Comparison of ENCODE assay signal across 30 mouse cellular contexts in genomic region chr17:57110005-57110404, GRCm38 (mm10). TPM values are rescaled to one million over a fixed set of nuclear protein-coding genes. Genes with fewer than 3 reads are reported as not detected.
DNase-seq lines count a peak whose midpoint lies in the region; ATAC-seq and TF ChIP-seq lines count a peak whose summit lies in the region.
"Had no signal": no experiment of that assay in that cellular context is flagged by ENCODE, and none has a peak within 500 bp of the region (broad histone marks: within the 10 kb centered on the region; RNA-seq: fewer than 3 reads in every experiment).

No protein-coding gene starts in this region.

- H3K4me3 ChIP-seq in liver, embryonic 13.5 days (replicated peaks) = no peak overlapping the region
- no peak overlapping the region for H3K4me3 ChIP-seq in liver, embryonic 12.5 days
- H3K4me3 ChIP-seq in lung, embryonic 14.5 days (ENCODE audit: low read depth, low read length) = no peak overlapping the region
- peak overlapping the region in 1 of 3 experiments; percentile 35 for H3K4me3 ChIP-seq in CH12.LX (replicated peaks in 1 of 3; ENCODE audit: low read depth in 2 of 3, low read length in 2 of 3, poor library complexity in 1 of 3)
- no peak overlapping the region for H3K4me3 ChIP-seq in MEL (ENCODE audit: control insufficient read depth in 1 of 2, insufficient read depth in 1 of 2, low read depth in 2 of 2, low read length in 2 of 2)
- no peak overlapping the region for H3K4me3 ChIP-seq in heart, adult 2 months
- H3K4me3 ChIP-seq: embryonic facial prominence, embryonic 13.5 days; embryonic facial prominence, embryonic 15.5 days; erythroblast, embryonic 14.5 days; forebrain, embryonic 10.5 days; forebrain, embryonic 12.5 days; forebrain, embryonic 15.5 days had no signal

- 31% methylated on average over 1 of the region's 1 CpGs for WGBS in liver, embryonic 13.5 days (ENCODE audit: insufficient replicate concordance)
- 39% methylated on average over 1 of the region's 1 CpGs for WGBS in liver, embryonic 12.5 days (ENCODE audit: insufficient replicate concordance)
- 76% methylated on average over 1 of the region's 1 CpGs for WGBS in lung, embryonic 14.5 days
- 76% methylated on average over 1 of the region's 1 CpGs for WGBS in heart, adult 2 months

- intact Hi-C loops in heart, adult 2 months (cut with DNase I) = no loop called here

- no peaks in the 10 kb centered on the region for H3K36me3 ChIP-seq in liver, embryonic 13.5 days
- H3K36me3 ChIP-seq in liver, embryonic 12.5 days = no peaks in the 10 kb centered on the region
- no peaks in the 10 kb centered on the region for H3K36me3 ChIP-seq in lung, embryonic 14.5 days (ENCODE audit: insufficient read depth)
- H3K36me3 ChIP-seq in CH12.LX (replicated peaks in 1 of 2; ENCODE audit: control insufficient read depth in 1 of 2, insufficient read depth in 1 of 2, low read length in 1 of 2) (peaks cover 21 to 31% of the 10 kb centered on the region in 2 experiments), MEL (ENCODE audit: control insufficient read depth in 1 of 2, insufficient read depth in 2 of 2, low read length in 2 of 2) (peaks cover 0 to 21% of the 10 kb centered on the region in 2 experiments; a peak in 2 of 4 replicates)
- H3K36me3 ChIP-seq in heart, adult 2 months (ENCODE audit: control insufficient read depth, insufficient read depth, low read length) = no peaks in the 10 kb centered on the region
- H3K36me3 ChIP-seq: embryonic facial prominence, embryonic 13.5 days; embryonic facial prominence, embryonic 15.5 days; forebrain, embryonic 12.5 days; forebrain, embryonic 15.5 days had no signal

- H3K27ac ChIP-seq in liver, embryonic 13.5 days = no peak overlapping the region
- no peak overlapping the region for H3K27ac ChIP-seq in liver, embryonic 12.5 days
- peak overlapping the region; percentile 71 for H3K27ac ChIP-seq in lung, embryonic 14.5 days (ENCODE audit: low read depth)
- H3K27ac ChIP-seq in CH12.LX (ENCODE audit: insufficient read depth, low read depth) (peak overlapping the region; percentile 96), MEL (ENCODE audit: control insufficient read depth, low read depth, low read length) (no peak overlapping the region)
- H3K27ac ChIP-seq in heart, adult 2 months = no peak overlapping the region
- H3K27ac ChIP-seq: embryonic facial prominence, embryonic 13.5 days; embryonic facial prominence, embryonic 15.5 days; forebrain, embryonic 10.5 days; forebrain, embryonic 12.5 days; forebrain, embryonic 15.5 days had no signal

- TF ChIP-seq EP300 in CH12.LX (IDR thresholded peaks at IDR 0.05; ENCODE audit: low read length) = no peak
- peak; percentile 73 to 83 for TF ChIP-seq EP300 in MEL (IDR thresholded peaks at IDR 0.05; ENCODE audit: low read depth in 1 of 2, low read length in 2 of 2)
- no peak for TF ChIP-seq EP300 in heart, adult 2 months (IDR thresholded peaks at IDR 0.05; ENCODE audit: insufficient read depth, low read depth, low read length)

- H3K79me2 ChIP-seq in CH12.LX (replicated peaks; ENCODE audit: control insufficient read depth, extremely low read depth, insufficient read depth, poor library complexity, severe bottlenecking) = peaks cover 47% of the 10 kb centered on the region
- no peaks in the 10 kb centered on the region for H3K79me2 ChIP-seq in MEL (ENCODE audit: control insufficient read depth, insufficient read depth, low read length, poor library complexity)
- H3K79me2 ChIP-seq in heart, adult 2 months (replicated peaks; ENCODE audit: control insufficient read depth, insufficient read depth, low read length) = no peaks in the 10 kb centered on the region

- no peak for TF ChIP-seq POLR2A in CH12.LX (IDR thresholded peaks at IDR 0.05; ENCODE audit: low read depth, low read length)
- TF ChIP-seq POLR2A in MEL (IDR thresholded peaks at IDR 0.05; ENCODE audit: control insufficient read depth in 1 of 2, insufficient read depth in 1 of 2, low read depth in 1 of 2, low read length in 2 of 2, poor library complexity in 1 of 2) = no peak
- TF ChIP-seq POLR2A in heart, adult 2 months (IDR thresholded peaks at IDR 0.05; ENCODE audit: insufficient read depth, low read depth, low read length) = no peak

- H3K9me3 ChIP-seq in liver, embryonic 13.5 days (replicated peaks) = no peaks in the 10 kb centered on the region
- H3K9me3 ChIP-seq in liver, embryonic 12.5 days (replicated peaks) = no peaks in the 10 kb centered on the region
- H3K9me3 ChIP-seq in lung, embryonic 14.5 days (ENCODE audit: low read depth, low read length) = no peaks in the 10 kb centered on the region
- H3K9me3 ChIP-seq in CH12.LX (replicated peaks; ENCODE audit: low read length) (no peaks in the 10 kb centered on the region), MEL (replicated peaks; ENCODE audit: insufficient read depth, low read length) (no peaks in the 10 kb centered on the region)
- H3K9me3 ChIP-seq: embryonic facial prominence, embryonic 13.5 days; embryonic facial prominence, embryonic 15.5 days; forebrain, embryonic 10.5 days; forebrain, embryonic 12.5 days; forebrain, embryonic 15.5 days had no signal

- H3K4me1 ChIP-seq in liver, embryonic 13.5 days (replicated peaks) = peaks cover 11% of the 10 kb centered on the region
- H3K4me1 ChIP-seq in liver, embryonic 12.5 days = peaks cover 22% of the 10 kb centered on the region
- H3K4me1 ChIP-seq in lung, embryonic 14.5 days (ENCODE audit: insufficient read depth) = no peaks in the 10 kb centered on the region
- H3K4me1 ChIP-seq in CH12.LX (ENCODE audit: control insufficient read depth in 1 of 2, insufficient read depth in 2 of 2) (peaks cover 22 to 52% of the 10 kb centered on the region in 2 experiments), MEL (ENCODE audit: control insufficient read depth in 1 of 2, insufficient read depth in 2 of 2, low read length in 2 of 2) (peaks cover 2 to 30% of the 10 kb centered on the region in 2 experiments; a peak in 3 of 4 replicates)
- H3K4me1 ChIP-seq in heart, adult 2 months (ENCODE audit: control insufficient read depth, insufficient read depth, low read length) = no peaks in the 10 kb centered on the region

- dilution Hi-C loops in CH12.LX (cut with MboI; ENCODE audit: extremely low pct_ligation_motif_present, extremely low pct_unique_long_range_greater_than_20kb, low sequenced_read_pairs) = no loop called here

- TF ChIP-seq CTCF in lung, embryonic 14.5 days (IDR thresholded peaks at IDR 0.05; ENCODE audit: low read depth) = no peak
- TF ChIP-seq CTCF in CH12.LX (conservative IDR thresholded peaks at IDR 0.05 in 1 of 2, IDR thresholded peaks at IDR 0.05 in 1 of 2; ENCODE audit: low read depth in 2 of 2, low read length in 2 of 2) (no peak), MEL (IDR thresholded peaks at IDR 0.05 in 2 of 3, conservative IDR thresholded peaks at IDR 0.05 in 1 of 3; ENCODE audit: control insufficient read depth in 1 of 3, insufficient read depth in 1 of 3, low read depth in 2 of 3, low read length in 3 of 3, poor library complexity in 1 of 3, severe bottlenecking in 1 of 3) (no peak)
- TF ChIP-seq CTCF in heart, adult 2 months (IDR thresholded peaks at IDR 0.05) = no peak

- ATAC-seq in liver, embryonic 13.5 days (ENCODE audit: low read depth) = 0 out of 2 replicates have a peak, but pooled peaks have one; percentile 41
- ATAC-seq in liver, embryonic 12.5 days = no peak
- no peak for ATAC-seq in lung, embryonic 14.5 days (ENCODE audit: insufficient read depth)
- ATAC-seq: CD4-positive, CD25-positive, alpha-beta regulatory T cell, adult 4 months; forebrain, embryonic 15.5 days; forebrain, postnatal 0 days had no signal

- no peak for TF ChIP-seq RAD21 in CH12.LX (IDR thresholded peaks at IDR 0.05; ENCODE audit: low read depth, low read length)
- TF ChIP-seq RAD21 in MEL (IDR thresholded peaks at IDR 0.05; ENCODE audit: low read depth, low read length) = no peak

- H3K9ac ChIP-seq in liver, embryonic 13.5 days = no peak overlapping the region
- H3K9ac ChIP-seq in liver, embryonic 12.5 days = no peak overlapping the region
- no peak overlapping the region for H3K9ac ChIP-seq in lung, embryonic 14.5 days
- H3K9ac ChIP-seq in CH12.LX (ENCODE audit: insufficient read depth, low read depth) (peak overlapping the region; percentile 99), MEL (ENCODE audit: control insufficient read depth, low read depth, low read length, poor library complexity, severe bottlenecking) (no peak overlapping the region)
- H3K9ac ChIP-seq in heart, adult 2 months (ENCODE audit: low read depth, low read length) = no peak overlapping the region
- H3K9ac ChIP-seq: embryonic facial prominence, embryonic 13.5 days; embryonic facial prominence, embryonic 15.5 days; forebrain, embryonic 12.5 days; forebrain, embryonic 15.5 days; forebrain, postnatal 0 days had no signal

- in situ Hi-C loops in CH12.LX (cut with MboI; ENCODE audit: low pct_ligation_motif_present, low pct_unique_long_range_greater_than_20kb, low sequenced_read_pairs) = loop anchor here (5.0 kb wide), 1 partner anchor 42 kb away; no protein-coding TSS in a partner anchor

- DNase-seq in liver, embryonic 13.5 days = no peak
- DNase-seq in lung, embryonic 14.5 days = no peak
- DNase-seq in lung, adult 18-20 months = no peak
- DNase-seq in CH12.LX (ENCODE audit: extremely low read depth) = no peak
- DNase-seq in MEL (ENCODE audit: low read depth, low spot score) = peak; percentile 54
- DNase-seq in ovary, adult 18-20 months (ENCODE audit: low spot score) = no peak
- DNase-seq in heart, adult 2 months = no peak
- DNase-seq: adrenal gland, adult 2 months; adrenal gland, postnatal 10 days; adrenal gland, postnatal 25 days; B cell, adult 2 months; cerebellum, adult 11 months; cerebellum, adult 18-20 months; cerebellum, adult 8-10 months; cerebellum, adult 9-11 months; cerebellum, postnatal 14 days; cerebellum, postnatal 36 days; embryo, embryonic 11 days; forebrain, postnatal 0 days had no signal

- H3K27me3 ChIP-seq in liver, embryonic 13.5 days = peaks cover 29% of the 10 kb centered on the region
- peaks cover 40% of the 10 kb centered on the region for H3K27me3 ChIP-seq in liver, embryonic 12.5 days (replicated peaks)
- no peaks in the 10 kb centered on the region for H3K27me3 ChIP-seq in lung, embryonic 14.5 days (ENCODE audit: insufficient read depth, low read length)
- H3K27me3 ChIP-seq in CH12.LX (replicated peaks) = no peaks in the 10 kb centered on the region
- H3K27me3 ChIP-seq in MEL (ENCODE audit: control insufficient read depth in 1 of 2, insufficient read depth in 2 of 2, low read length in 2 of 2) = no peaks in the 10 kb centered on the region
- peaks cover 2% of the 10 kb centered on the region; the same call in 1 of the 2 replicates for H3K27me3 ChIP-seq in heart, adult 2 months (ENCODE audit: control insufficient read depth, insufficient read depth, low read length)
- H3K27me3 ChIP-seq: embryonic facial prominence, embryonic 13.5 days; embryonic facial prominence, embryonic 15.5 days; forebrain, embryonic 12.5 days; forebrain, embryonic 15.5 days had no signal

- no peak overlapping the region for H3K4me2 ChIP-seq in liver, embryonic 13.5 days
- no peak overlapping the region for H3K4me2 ChIP-seq in liver, embryonic 12.5 days
- H3K4me2 ChIP-seq in lung, embryonic 14.5 days = no peak overlapping the region
- H3K4me2 ChIP-seq in CH12.LX (ENCODE audit: insufficient read depth, low read depth, poor library complexity, severe bottlenecking) = no peak overlapping the region; the same call in 1 of the 2 replicates
- H3K4me2 ChIP-seq: embryonic facial prominence, embryonic 13.5 days; embryonic facial prominence, embryonic 15.5 days; forebrain, embryonic 12.5 days; forebrain, embryonic 15.5 days had no signal

RNA-seq across cellular contexts. Expression of gene Tnfsf9, which starts 4.9 kb away (rescaled TPM):
- 1.0 and 1.1 TPM in 2 replicates for polyA plus RNA-seq in liver, embryonic 13.5 days (2015; fragmentation: Nextera tagmentation; extraction: Ambion mirVana)
- polyA plus RNA-seq in liver, embryonic 12.5 days (2016; fragmentation: Nextera tagmentation; extraction: Ambion mirVana) = 2.3 and 2.4 TPM in 2 replicates
- polyA plus RNA-seq in lung, embryonic 14.5 days (2014; fragmentation: Nextera tagmentation; extraction: Ambion mirVana) = 8.1 and 8.5 TPM in 2 replicates
- total RNA-seq in CH12.LX (2012; rRNA removed) (252 and 321 TPM in 2 replicates), CH12.LX (2014; rRNA removed) (106 and 123 TPM in 2 replicates), MEL (2012; rRNA removed) (2.0 and 2.5 TPM in 2 replicates)
- polyA plus RNA-seq in CH12.LX (2012; ENCODE audit: insufficient read length, low read depth) (129 and 137 TPM in 2 replicates), MEL (2012; ENCODE audit: insufficient read depth in 1 of 2, insufficient read length in 2 of 2, low read depth in 1 of 2, low replicate concordance in 2 of 2, missing spikeins in 1 of 2) (1 to 10 TPM in 1 of 2 experiments, not detected in 1; 3.4 TPM)
- total RNA-seq in heart, adult 2 months (2021) = under 1 TPM; 0.26 to 0.80 TPM
- polyA plus RNA-seq in heart, adult 2 months (2012; rRNA removed) = 0.67 and 1.2 TPM in 2 replicates

RNA-seq across cellular contexts. Expression of gene Tubb4a, which starts 22.4 kb away (rescaled TPM):
- 0.55 and 0.87 TPM in 2 replicates for polyA plus RNA-seq in liver, embryonic 13.5 days (2015; fragmentation: Nextera tagmentation; extraction: Ambion mirVana)
- polyA plus RNA-seq in liver, embryonic 12.5 days (2016; fragmentation: Nextera tagmentation; extraction: Ambion mirVana) = 1.1 and 1.4 TPM in 2 replicates
- 20.3 and 22.9 TPM in 2 replicates for polyA plus RNA-seq in lung, embryonic 14.5 days (2014; fragmentation: Nextera tagmentation; extraction: Ambion mirVana)
- total RNA-seq in CH12.LX (2012; rRNA removed) (0.42 and 0.89 TPM in 2 replicates), CH12.LX (2014; rRNA removed) (0.09 TPM in 1 of 2 replicates, not detected in the other), MEL (2012; rRNA removed) (0.35 and 0.62 TPM in 2 replicates)
- polyA plus RNA-seq in CH12.LX (2012; ENCODE audit: insufficient read length, low read depth) (2.0 and 2.1 TPM in 2 replicates), MEL (2012; ENCODE audit: insufficient read depth in 1 of 2, insufficient read length in 2 of 2, low read depth in 1 of 2, low replicate concordance in 2 of 2, missing spikeins in 1 of 2) (1 to 10 TPM in 1 of 2 experiments, not detected in 1; 6.4 TPM)
- 1 to 10 TPM; 1.5 to 2.7 TPM for total RNA-seq in heart, adult 2 months (2021)
- polyA plus RNA-seq in heart, adult 2 months (2012; rRNA removed) = 4.0 and 6.1 TPM in 2 replicates
- total RNA-seq: common myeloid progenitor, adult 5-6 weeks had no signal
- polyA plus RNA-seq: erythroblast, embryonic 14.5 days had no signal

RNA-seq across cellular contexts. Expression of gene Dennd1c, which starts 31.7 kb away (rescaled TPM):
- polyA plus RNA-seq in liver, embryonic 13.5 days (2015; fragmentation: Nextera tagmentation; extraction: Ambion mirVana) = 0.97 and 1.6 TPM in 2 replicates
- polyA plus RNA-seq in liver, embryonic 12.5 days (2016; fragmentation: Nextera tagmentation; extraction: Ambion mirVana) = 1.8 and 2.2 TPM in 2 replicates
- polyA plus RNA-seq in lung, embryonic 14.5 days (2014; fragmentation: Nextera tagmentation; extraction: Ambion mirVana) = 3.4 and 4.6 TPM in 2 replicates
- total RNA-seq in CH12.LX (2012; rRNA removed) (7.2 and 9.7 TPM in 2 replicates), CH12.LX (2014; rRNA removed) (6.8 and 7.1 TPM in 2 replicates), MEL (2012; rRNA removed) (3.2 and 3.8 TPM in 2 replicates)
- polyA plus RNA-seq in CH12.LX (2012; ENCODE audit: insufficient read length, low read depth) (33.9 and 36.9 TPM in 2 replicates), MEL (2012; ENCODE audit: insufficient read depth in 1 of 2, insufficient read length in 2 of 2, low read depth in 1 of 2, low replicate concordance in 2 of 2, missing spikeins in 1 of 2) (10 to 100 TPM in 1 of 2 experiments, not detected in 1; 20.7 TPM)
- 1 to 10 TPM; 1.1 to 2.0 TPM for total RNA-seq in heart, adult 2 months (2021)
- polyA plus RNA-seq in heart, adult 2 months (2012; rRNA removed) = 5.1 and 6.0 TPM in 2 replicates

RNA-seq across cellular contexts. Expression of gene Cd70, which starts 39.6 kb away (rescaled TPM):
- polyA plus RNA-seq in liver, embryonic 13.5 days (2015; fragmentation: Nextera tagmentation; extraction: Ambion mirVana) = not detected in 2 replicates
- not detected in 2 replicates for polyA plus RNA-seq in liver, embryonic 12.5 days (2016; fragmentation: Nextera tagmentation; extraction: Ambion mirVana)
- polyA plus RNA-seq in lung, embryonic 14.5 days (2014; fragmentation: Nextera tagmentation; extraction: Ambion mirVana) = not detected in 2 replicates
- total RNA-seq in CH12.LX (2012; rRNA removed) (483 and 965 TPM in 2 replicates), CH12.LX (2014; rRNA removed) (261 and 321 TPM in 2 replicates), MEL (2012; rRNA removed) (not detected in 2 replicates)
- polyA plus RNA-seq in CH12.LX (2012; ENCODE audit: insufficient read length, low read depth) (121 and 137 TPM in 2 replicates), MEL (2012; ENCODE audit: insufficient read depth in 1 of 2, insufficient read length in 2 of 2, low read depth in 1 of 2, low replicate concordance in 2 of 2, missing spikeins in 1 of 2) (not detected)
- not detected for total RNA-seq in heart, adult 2 months (2021)
- polyA plus RNA-seq in heart, adult 2 months (2012; rRNA removed) = not detected in 2 replicates
- total RNA-seq: adrenal gland, adult 2 months; adrenal gland, postnatal 10 days; adrenal gland, postnatal 25 days; adrenal gland, postnatal 4 days; common myeloid progenitor, adult 5-6 weeks; forebrain, postnatal 0 days had no signal
- polyA plus RNA-seq: adrenal gland, adult 2 months; embryonic facial prominence, embryonic 11.5 days; embryonic facial prominence, embryonic 13.5 days; embryonic facial prominence, embryonic 15.5 days; erythroblast, embryonic 14.5 days; forebrain, embryonic 10.5 days; forebrain, embryonic 12.5 days had no signal

RNA-seq across cellular contexts. Expression of gene Slc25a23, which starts 50.3 kb away (rescaled TPM):
- 2.4 and 2.9 TPM in 2 replicates for polyA plus RNA-seq in liver, embryonic 13.5 days (2015; fragmentation: Nextera tagmentation; extraction: Ambion mirVana)
- 3.2 and 3.5 TPM in 2 replicates for polyA plus RNA-seq in liver, embryonic 12.5 days (2016; fragmentation: Nextera tagmentation; extraction: Ambion mirVana)
- 8.4 and 10.3 TPM in 2 replicates for polyA plus RNA-seq in lung, embryonic 14.5 days (2014; fragmentation: Nextera tagmentation; extraction: Ambion mirVana)
- total RNA-seq in CH12.LX (2012; rRNA removed) (5.1 and 6.9 TPM in 2 replicates), CH12.LX (2014; rRNA removed) (1.4 and 2.2 TPM in 2 replicates), MEL (2012; rRNA removed) (4.9 and 5.9 TPM in 2 replicates)
- polyA plus RNA-seq in CH12.LX (2012; ENCODE audit: insufficient read length, low read depth) (12.1 and 13.8 TPM in 2 replicates), MEL (2012; ENCODE audit: insufficient read depth in 1 of 2, insufficient read length in 2 of 2, low read depth in 1 of 2, low replicate concordance in 2 of 2, missing spikeins in 1 of 2) (10 to 100 TPM in 1 of 2 experiments, not detected in 1; 60.8 TPM)
- 10 to 100 TPM; 63.5 to 70.9 TPM for total RNA-seq in heart, adult 2 months (2021)
- polyA plus RNA-seq in heart, adult 2 months (2012; rRNA removed) = 67.5 and 72.4 TPM in 2 replicates

Comparison
In these comparisons a context has a peak if more than half of its experiments do, and no peak if none do; other contexts are left out.
1. H3K27ac ChIP-seq: peak in lung, embryonic 14.5 days (single experiment) and CH12.LX (single experiment); none in liver, embryonic 13.5 days (single experiment), liver, embryonic 12.5 days (single experiment), MEL (single experiment) and heart, adult 2 months (single experiment).
2. RNA of gene Tnfsf9, which starts 4.9 kb away (polyA plus RNA-seq): 129 to 137 TPM in CH12.LX; 8.1 to 8.5 TPM in lung, embryonic 14.5 days, 3.4 TPM in MEL, 2.3 to 2.4 TPM in liver, embryonic 12.5 days, 0.67 to 1.2 TPM in heart, adult 2 months and 1.0 to 1.1 TPM in liver, embryonic 13.5 days; every median in the first group is over 10 times any median in the second.